Mouse (Mus musculus) neutrophil, adult 5-6 weeks (primary cell): ENCODE results near the gene Hilpda. TPM values are rescaled to one million over a fixed set of nuclear protein-coding genes. Genes with fewer than 3 reads are reported as not detected.

Experiments
- ATAC-seq: fragments of 151-379, 151-347 bp; 2 replicates; pipeline ENCODE4 v1.8.0; 2017; ENCODE audit warnings: mild to moderate bottlenecking, moderate TSS enrichment; ENCODE audit not compliant: insufficient number of reproducible peaks, poor library complexity, low FRiP score, severe bottlenecking; ENCODE audit errors: extremely low read depth
- total RNA-seq: library from RNA; stranded (forward); fragments of 200-1000 nt; gene quantifications from 2 replicates; pipeline ENCODE4 v1.2.3, GENCODE M21; 2017

The Hilpda gene
- total RNA-seq, 1 experiment from 2014 or later = 1.7 TPM

DNA sequence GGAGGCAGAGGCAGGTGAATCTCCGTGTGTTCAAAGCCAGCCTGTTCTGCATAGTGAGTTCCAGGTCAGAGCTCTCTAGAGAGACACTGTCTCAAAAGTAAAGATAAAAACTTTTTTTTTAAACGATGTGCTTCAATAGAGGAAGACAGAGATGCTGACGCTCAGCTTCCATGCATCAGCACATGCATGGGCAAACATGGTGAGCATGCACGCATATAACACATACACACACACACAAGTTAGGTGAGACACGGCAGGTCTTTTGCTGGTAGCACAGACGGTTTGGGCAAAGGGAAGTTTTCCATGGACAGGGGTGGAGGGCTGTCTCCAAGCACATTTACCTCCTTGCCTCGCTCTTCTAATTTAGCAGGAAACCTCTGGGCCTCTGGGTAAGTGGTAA, 49.9 kb downstream of the Hilpda start:
- no peak for ATAC-seq

- ATAC-seq = no peak
Measured at GRCm38 (mm10) chr6:29322735-29323134, 50.4 kb downstream of the Hilpda start.

Other genes starting within 250 kb of the Hilpda start
- not detected in 2 replicates for gene Lep, start 212.3 kb upstream of the Hilpda start, total RNA-seq
- gene Rbm28, start 107.5 kb upstream of the Hilpda start, total RNA-seq = 55.6 and 67.9 TPM in 2 replicates
- gene Prrt4, start 92.9 kb upstream of the Hilpda start, total RNA-seq = not detected in 2 replicates
- 17.1 and 18.2 TPM in 2 replicates for gene Impdh1, start 56.1 kb upstream of the Hilpda start, total RNA-seq
- 1.4 TPM in 1 of 2 replicates, not detected in the other for gene Fam71f2, start 7.1 kb downstream of the Hilpda start, total RNA-seq
- gene Fam71f1, start 46.7 kb downstream of the Hilpda start, total RNA-seq = not detected in 2 replicates
- gene Calu, start 75.6 kb downstream of the Hilpda start, total RNA-seq = 53.7 and 63.9 TPM in 2 replicates
- not detected in 2 replicates for gene Opn1sw, start 116.0 kb downstream of the Hilpda start, total RNA-seq
- 0.49 TPM in 1 of 2 replicates, not detected in the other for gene Ccdc136, start 123.8 kb downstream of the Hilpda start, total RNA-seq
- not detected in 2 replicates for gene Flnc, start 160.8 kb downstream of the Hilpda start, total RNA-seq
- gene Atp6v1f, start 195.2 kb downstream of the Hilpda start, total RNA-seq = 99.2 and 132 TPM in 2 replicates
- gene Atp6v1fnb, start 198.9 kb downstream of the Hilpda start, total RNA-seq = 5.1 and 7.6 TPM in 2 replicates
- gene Kcp, start 235.5 kb downstream of the Hilpda start, total RNA-seq = 0.12 TPM in 1 of 2 replicates, not detected in the other